Mouse (Mus musculus) spleen, adult 2 months (tissue): Measurements from ENCODE around the gene Psmc3. TPM values are rescaled to one million over a fixed set of nuclear protein-coding genes. Genes with fewer than 3 reads are reported as not detected.

Source experiments
- DNase-seq, 2 experiments: peaks; one replicate each; pipeline versions ENCODE4 v3.0.0 to v3.0.0-alpha.2; 2012 to 2021; ENCODE audit warnings: low spot score in 2 of 2, low read depth in 1 of 2
- H3K27ac ChIP-seq: fragments of 200-500 bp; 2 replicates; pipeline ENCODE4 v1.5.1; 2012; ENCODE audit warnings: low read length, inconsistent platforms; ENCODE audit not compliant: insufficient read depth
- H3K27me3 ChIP-seq: fragments of 200-500 bp; 2 replicates; pipeline ENCODE4 v1.6.1; 2012; ENCODE audit warnings: mild to moderate bottlenecking, moderate library complexity, low read length, inconsistent platforms; ENCODE audit not compliant: control insufficient read depth, insufficient read depth
- H3K36me3 ChIP-seq: fragments of 200-500 bp; 2 replicates; pipeline ENCODE4 v1.6.1; 2012; ENCODE audit warnings: mild to moderate bottlenecking, low read length, inconsistent platforms; ENCODE audit not compliant: control insufficient read depth, insufficient read depth
- H3K4me1 ChIP-seq: fragments of 200-500 bp; 2 replicates; pipeline ENCODE4 v1.6.1; 2011; ENCODE audit warnings: inconsistent platforms; ENCODE audit not compliant: control insufficient read depth, insufficient read depth, insufficient read length
- H3K4me3 ChIP-seq: fragments of 200-500 bp; 2 replicates; pipeline ENCODE4 v1.5.1; 2011; ENCODE audit warnings: mild to moderate bottlenecking, inconsistent platforms; ENCODE audit not compliant: insufficient read depth, insufficient read length; ENCODE audit errors: extremely low read depth
- CTCF ChIP-seq: fragments of 200-500 bp; IDR thresholded peaks from 2 replicates; pipeline ENCODE4 v1.5.1; 2011; ENCODE audit warnings: mild to moderate bottlenecking, inconsistent platforms; ENCODE audit not compliant: insufficient read depth, insufficient read length, insufficient replicate concordance; ENCODE audit errors: extremely low read depth
- POLR2A ChIP-seq: fragments of 200-500 bp; IDR thresholded peaks from 2 replicates; pipeline ENCODE4 v1.6.1; 2011; ENCODE audit warnings: low read depth, low read length, inconsistent platforms
- WGBS: fragments of 180-500 bp; shearing (Covaris S2); methylation state at CpG from one replicate; pipeline ENCODE4 v1.1.7; 2018; 5-methylcytosine and 5-hydroxymethylcytosine counted together
- polyA plus RNA-seq: library from polyadenylated mRNA; depleted of rRNA; stranded (reverse); fragments of >200 nt; gene quantifications from 2 replicates; pipeline ENCODE4 v1.2.3, GENCODE M21; 2012

The Psmc3 gene
- polyA plus RNA-seq, 1 experiment, result 37.0 TPM

- DNase-seq, result peak; percentile 68 to 83
- peaks cover 10% of the 10 kb centered on the region; the same call in 1 of the 2 replicates for H3K4me1 ChIP-seq
Observed at GRCm38 (mm10) chr2:91096524-91096923, 42.7 kb downstream of the Psmc3 start.

GRCm38 (mm10) chr2:91097015-91097414 lies 43.2 kb downstream of the Psmc3 start:
- peaks cover 10% of the 10 kb centered on the region; the same call in 1 of the 2 replicates for H3K4me1 ChIP-seq
- 24% methylated on average over 10 of the region's 10 CpGs for WGBS
- DNase-seq, result peak in 1 of 2 experiments; percentile 52
- no peaks in the 10 kb centered on the region for H3K27me3 ChIP-seq
- peak overlapping the region; percentile 97 for H3K27ac ChIP-seq
- TF ChIP-seq CTCF, result no peak
- TF ChIP-seq POLR2A, result no peak
- peak overlapping the region; percentile 71 for H3K4me3 ChIP-seq
- peaks cover 14% of the 10 kb centered on the region for H3K36me3 ChIP-seq

More at GRCm38 (mm10) chr2:91096524-91096923, 42.7 kb downstream of the Psmc3 start:
- H3K27ac ChIP-seq, result peak overlapping the region; percentile 97
- no peaks in the 10 kb centered on the region for H3K27me3 ChIP-seq
- TF ChIP-seq CTCF (0 out of 2 replicates have a peak, but pooled peaks have one; percentile 1), POLR2A (peak; percentile 44)
- peaks cover 12% of the 10 kb centered on the region for H3K36me3 ChIP-seq
- H3K4me3 ChIP-seq, result peak overlapping the region; percentile 71
- 22% methylated on average over 14 of the region's 14 CpGs for WGBS

GRCm38 (mm10) chr2:91098156-91098555 lies 44.3 kb downstream of the Psmc3 start:
- Histone ChIP-seq H3K27me3 (no peaks in the 10 kb centered on the region), H3K27ac (peak overlapping the region; percentile 97), H3K4me1 (peaks cover 10% of the 10 kb centered on the region; the same call in 1 of the 2 replicates), H3K36me3 (peaks cover 14% of the 10 kb centered on the region), H3K4me3 (peak overlapping the region; percentile 71)
- no peak for DNase-seq
- WGBS, result 40% methylated on average over 2 of the region's 2 CpGs
- no peak for TF ChIP-seq CTCF
- TF ChIP-seq POLR2A, result no peak

GRCm38 (mm10) chr2:91101124-91101740 lies 47.4 kb downstream of the Psmc3 start:
- H3K36me3 ChIP-seq, result peaks cover 16% of the 10 kb centered on the region
- whole genome bisulfite sequencing, result 12% methylated on average over 7 of the region's 7 CpGs
- peaks cover 5% of the 10 kb centered on the region; the same call in 1 of the 2 replicates for H3K4me1 ChIP-seq
- no peaks in the 10 kb centered on the region for H3K27me3 ChIP-seq
- no peak overlapping the region for H3K4me3 ChIP-seq
- TF ChIP-seq CTCF (peak; percentile 97), POLR2A (no peak)
- peak; percentile 76 to 90 for DNase-seq
- H3K27ac ChIP-seq, result no peak overlapping the region

GRCm38 (mm10) chr2:91108156-91108555 lies 54.3 kb downstream of the Psmc3 start:
- Histone ChIP-seq H3K4me1 (no peaks in the 10 kb centered on the region), H3K36me3 (peaks cover 10% of the 10 kb centered on the region), H3K27me3 (no peaks in the 10 kb centered on the region), H3K4me3 (no peak overlapping the region), H3K27ac (no peak overlapping the region)
- no peak for TF ChIP-seq CTCF
- TF ChIP-seq POLR2A, result no peak
- WGBS, result 85% methylated on average over 3 of the region's 3 CpGs
- DNase-seq, result no peak

GRCm38 (mm10) chr2:91109241-91109640 lies 55.4 kb downstream of the Psmc3 start:
- H3K4me3 ChIP-seq, result no peak overlapping the region
- no peaks in the 10 kb centered on the region for H3K27me3 ChIP-seq
- no peak for DNase-seq
- no peak overlapping the region for H3K27ac ChIP-seq
- WGBS, result 91% methylated on average over 5 of the region's 5 CpGs
- H3K4me1 ChIP-seq, result no peaks in the 10 kb centered on the region
- peaks cover 15% of the 10 kb centered on the region for H3K36me3 ChIP-seq
- TF ChIP-seq CTCF, result no peak
- TF ChIP-seq POLR2A, result no peak

GRCm38 (mm10) chr2:91109807-91110385 lies 56.1 kb downstream of the Psmc3 start:
- Histone ChIP-seq H3K4me1 (no peaks in the 10 kb centered on the region), H3K27ac (no peak overlapping the region), H3K36me3 (peaks cover 22% of the 10 kb centered on the region), H3K4me3 (no peak overlapping the region), H3K27me3 (no peaks in the 10 kb centered on the region)
- TF ChIP-seq POLR2A, result no peak
- no peak for TF ChIP-seq CTCF
- no peak for DNase-seq
- 94% methylated on average over 5 of the region's 5 CpGs for WGBS
